Mouse (Mus musculus) liver, embryonic 14.5 days (tissue): ENCODE data around the gene Ctsd. TPM values are rescaled to one million over a fixed set of nuclear protein-coding genes. Genes with fewer than 3 reads are reported as not detected.

ENCODE experiments used
- ATAC-seq: fragments of 200-750 bp; cut with Nextera tagmentation; 2 replicates; pipeline ENCODE4 v1.8.0; 2017; ENCODE audit warnings: moderate number of reproducible peaks, mild to moderate bottlenecking, moderate library complexity; ENCODE audit not compliant: insufficient read depth
- DNase-seq, 3 experiments: peaks; one replicate each; pipeline ENCODE4 v3.0.0-alpha.2; 2012 to 2013; ENCODE audit warnings: low read depth in 3 of 3, low spot score in 3 of 3
- H3K27ac ChIP-seq: fragments of 300-500 bp; sonication (generic); 2 replicates; pipeline ENCODE4 v1.5.1; 2014; ENCODE audit warnings: moderate library complexity, mild to moderate bottlenecking, control low read depth, inconsistent platforms
- H3K27me3 ChIP-seq: fragments of 300-500 bp; sonication (generic); 2 replicates; pipeline ENCODE4 v1.6.1; 2014; ENCODE audit warnings: mild to moderate bottlenecking, low read length, moderate library complexity; ENCODE audit not compliant: control insufficient read depth, insufficient read depth
- H3K36me3 ChIP-seq: fragments of 300-500 bp; sonication (generic); replicated peaks from 2 replicates; pipeline ENCODE4 v1.6.1; 2014; ENCODE audit warnings: low read depth; ENCODE audit not compliant: control insufficient read depth, insufficient read depth
- H3K4me1 ChIP-seq, 2 experiments: fragments of 200-500 bp in 1 of 2; fragments of 300-500 bp in 1 of 2; sonication (generic) in 1 of 2; replicated peaks; 2 replicates each; pipeline ENCODE4 v1.6.1; 2012 to 2014; ENCODE audit warnings: antibody characterized with exemption in 1 of 2, inconsistent platforms in 1 of 2, low read length in 1 of 2; ENCODE audit not compliant: control insufficient read depth in 2 of 2, insufficient read depth in 2 of 2
- H3K4me2 ChIP-seq: fragments of 300-500 bp; sonication (generic); 2 replicates; pipeline ENCODE4 v1.6.1; 2014; ENCODE audit warnings: low read depth, mild to moderate bottlenecking, control low read depth, moderate library complexity
- H3K4me3 ChIP-seq, 2 experiments: fragments of 200-500 bp in 1 of 2; fragments of 300-500 bp in 1 of 2; sonication (generic) in 1 of 2; 2 replicates each; pipeline ENCODE4 v1.5.1; 2012 to 2014; ENCODE audit warnings: low read depth in 2 of 2, low read length in 2 of 2, mild to moderate bottlenecking in 2 of 2, control low read depth in 1 of 2, inconsistent platforms in 1 of 2, moderate library complexity in 1 of 2; ENCODE audit not compliant: insufficient read depth in 1 of 2
- H3K9ac ChIP-seq: fragments of 300-500 bp; sonication (generic); replicated peaks from 2 replicates; pipeline ENCODE4 v1.6.1; 2014; ENCODE audit warnings: mild to moderate bottlenecking, control low read depth, moderate library complexity
- H3K9me3 ChIP-seq: fragments of 300-500 bp; sonication (generic); 2 replicates; pipeline ENCODE4 v1.6.1; 2016; ENCODE audit warnings: low read length, mixed read lengths; ENCODE audit not compliant: control insufficient read depth
- CTCF ChIP-seq: IDR thresholded peaks from 2 replicates; pipeline ENCODE4 v1.5.1; 2016; ENCODE audit warnings: antibody characterized with exemption, low read depth, control low read depth
- EP300 ChIP-seq: IDR thresholded peaks from 2 replicates; pipeline ENCODE4 v1.6.1; 2016; ENCODE audit warnings: antibody characterized with exemption, low read depth
- WGBS: fragments of 180-500 bp; shearing (Covaris S2); extraction: QIAGEN DNeasy Blood & Tissue Kit; methylation state at CpG from one replicate; pipeline ENCODE4 v1.1.7; 2014; ENCODE audit not compliant: insufficient replicate concordance; 5-methylcytosine and 5-hydroxymethylcytosine counted together
- polyA plus RNA-seq, 2 experiments: library from polyadenylated mRNA; depleted of rRNA in 1 of 2; stranded (reverse) in 1 of 2; unstranded in 1 of 2; fragments of >200 nt; fragmentation: Nextera tagmentation in 1 of 2; extraction: Ambion mirVana in 1 of 2; gene quantifications; 2 replicates each; pipeline versions ENCODE4 v1.2.1 to v1.2.3; 2012 to 2014

Gene Ctsd
- polyA plus RNA-seq, 2 experiments, result 180 to 324 TPM

DNA sequence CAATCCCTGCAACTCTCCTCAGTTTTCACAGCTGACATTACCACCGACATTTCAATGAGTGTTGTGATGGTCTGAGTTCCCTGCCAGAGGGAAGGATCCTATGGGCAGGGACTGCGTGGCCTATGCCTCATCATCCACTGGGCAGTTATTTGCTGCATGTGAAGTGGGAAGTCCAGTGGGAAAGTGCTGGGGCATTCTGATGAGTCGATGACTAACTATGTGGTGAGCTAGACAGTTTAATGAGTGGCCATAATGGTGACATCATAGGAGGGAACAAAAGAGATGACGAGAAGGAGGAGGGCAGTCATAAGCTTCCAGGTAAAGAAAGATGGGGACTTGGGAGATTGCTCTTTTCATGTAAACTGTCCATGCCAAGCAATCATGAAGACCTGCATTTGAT lies 24.7 kb downstream of the Ctsd start:
- no peak overlapping the region for H3K4me2 ChIP-seq
- 68% methylated on average over 4 of the region's 4 CpGs for WGBS
- no peaks in the 10 kb centered on the region for H3K36me3 ChIP-seq
- H3K27ac ChIP-seq, result no peak overlapping the region
- TF ChIP-seq EP300, result no peak
- TF ChIP-seq CTCF, result no peak
- no peak for ATAC-seq
- DNase-seq, result no peak
- H3K9me3 ChIP-seq, result no peaks in the 10 kb centered on the region
- H3K4me3 ChIP-seq, result no peak overlapping the region
- no peaks in the 10 kb centered on the region for H3K27me3 ChIP-seq
- no peak overlapping the region for H3K9ac ChIP-seq
- H3K4me1 ChIP-seq, result 0 out of 4 replicates have a peak, but pooled peaks cover 0 to 6% of the 10 kb centered on the region in 2 experiments

DNA sequence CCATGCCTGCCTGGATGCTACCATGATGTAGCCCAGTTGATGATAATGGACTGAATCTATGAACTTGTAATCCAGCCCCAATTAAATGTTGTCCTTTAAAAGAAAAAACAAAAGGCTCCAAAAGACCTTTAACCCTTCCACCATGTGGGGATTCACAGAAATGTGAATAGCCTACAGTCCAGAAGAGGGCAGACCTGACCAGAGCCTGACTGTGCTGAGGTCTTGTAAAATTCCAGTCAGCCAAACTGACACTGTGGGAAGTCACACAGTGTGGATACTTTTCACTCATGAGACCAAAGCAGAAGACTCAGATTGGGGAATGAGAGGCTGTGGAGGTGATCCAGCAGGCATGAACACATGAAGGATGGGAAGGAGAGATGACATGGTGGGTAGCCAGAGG lies 27.1 kb downstream of the Ctsd start:
- H3K27ac ChIP-seq, result no peak overlapping the region
- no peaks in the 10 kb centered on the region for H3K27me3 ChIP-seq
- H3K4me2 ChIP-seq, result no peak overlapping the region
- H3K36me3 ChIP-seq, result no peaks in the 10 kb centered on the region
- ATAC-seq, result no peak
- no peak for DNase-seq
- H3K9ac ChIP-seq, result no peak overlapping the region
- H3K4me1 ChIP-seq, result peaks cover 3 to 8% of the 10 kb centered on the region in 2 experiments; a peak in 3 of 4 replicates
- TF ChIP-seq CTCF (peak; percentile 56), EP300 (no peak)
- H3K4me3 ChIP-seq, result no peak overlapping the region
- H3K9me3 ChIP-seq, result no peaks in the 10 kb centered on the region

DNA sequence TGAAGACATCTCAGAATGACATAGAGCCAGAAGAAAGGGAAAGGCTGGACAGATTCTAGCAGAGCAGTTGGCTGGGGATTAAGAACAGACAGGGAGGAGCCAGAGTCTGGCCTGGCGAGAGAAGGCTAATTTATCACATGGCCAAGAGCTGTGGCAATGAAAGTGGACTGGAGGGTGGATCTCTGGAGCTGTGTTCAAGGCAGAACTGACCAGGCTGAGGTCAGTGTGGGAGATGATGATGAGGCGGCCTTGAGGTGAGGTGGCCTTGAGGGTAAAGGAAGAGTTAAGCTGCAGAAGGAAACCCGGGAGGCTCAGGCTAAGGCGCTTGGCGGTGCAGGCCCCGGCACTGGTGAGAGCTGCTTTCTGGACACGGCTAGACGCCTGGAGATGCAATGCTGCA lies 28.7 kb downstream of the Ctsd start:
- Histone ChIP-seq H3K9me3 (no peaks in the 10 kb centered on the region), H3K36me3 (no peaks in the 10 kb centered on the region), H3K4me1 (peaks cover 19 to 21% of the 10 kb centered on the region in 2 experiments), H3K4me3 (no peak overlapping the region), H3K4me2 (no peak overlapping the region), H3K9ac (no peak overlapping the region), H3K27ac (no peak overlapping the region), H3K27me3 (no peaks in the 10 kb centered on the region)
- no peak for TF ChIP-seq EP300
- TF ChIP-seq CTCF, result no peak
- 61% methylated on average over 8 of the region's 8 CpGs for WGBS
- ATAC-seq (no peak), DNase-seq (no peak)

DNA sequence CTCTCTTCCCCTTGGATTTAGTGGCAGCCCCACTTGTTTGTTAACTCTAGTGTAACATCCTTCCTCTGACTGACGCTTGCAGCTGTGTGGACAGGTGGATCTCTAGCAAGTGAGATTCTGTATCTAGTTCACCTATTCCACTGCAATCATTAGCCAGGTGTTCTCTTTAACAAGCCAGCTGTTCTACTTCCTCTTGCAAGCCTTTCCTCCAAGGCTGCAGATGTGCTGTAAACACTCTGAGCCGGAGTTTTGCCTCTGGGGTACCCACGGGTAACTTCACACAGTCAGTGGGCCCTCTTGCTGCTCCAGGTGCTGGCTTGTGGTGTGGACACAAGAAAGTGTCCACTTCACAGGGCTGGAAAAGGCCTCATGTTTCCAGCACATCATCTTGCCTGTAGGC lies 30.3 kb downstream of the Ctsd start:
- peaks cover 34% of the 10 kb centered on the region in 2 experiments for H3K4me1 ChIP-seq
- WGBS, result 64% methylated on average over 3 of the region's 3 CpGs

DNA sequence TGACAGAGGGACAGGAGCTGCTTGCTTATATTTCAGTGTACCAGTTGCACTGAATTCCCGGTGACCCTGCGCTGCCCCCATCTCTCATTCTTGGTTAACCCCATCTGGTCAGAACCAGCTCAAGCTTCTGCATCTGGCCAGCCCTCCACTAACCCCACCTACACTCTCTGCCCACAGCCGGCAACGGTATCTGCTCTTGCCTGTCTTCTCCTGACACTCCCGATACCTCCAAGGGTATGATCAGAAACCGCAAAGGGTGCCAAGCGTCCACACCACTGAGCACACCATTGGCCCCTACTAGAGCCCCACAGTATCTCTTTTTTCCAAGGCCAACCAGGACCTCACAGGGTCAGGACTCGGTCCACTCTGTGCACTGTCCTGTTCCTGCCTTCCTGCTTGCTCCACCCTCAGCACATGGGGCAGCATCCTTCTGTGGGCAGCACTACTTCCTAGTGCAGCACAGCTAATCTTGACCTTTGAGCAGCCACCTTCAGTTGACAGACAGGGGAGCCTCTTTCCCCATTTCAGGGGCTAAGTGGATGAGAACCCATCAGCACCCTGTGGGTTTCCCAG lies 33.1 kb downstream of the Ctsd start:
- Histone ChIP-seq H3K4me3 (no peak overlapping the region), H3K27me3 (no peaks in the 10 kb centered on the region), H3K4me2 (peak overlapping the region; percentile 43), H3K9ac (peak overlapping the region; percentile 44), H3K27ac (peak overlapping the region; percentile 38), H3K36me3 (no peaks in the 10 kb centered on the region), H3K9me3 (no peaks in the 10 kb centered on the region), H3K4me1 (peaks cover 44 to 47% of the 10 kb centered on the region in 2 experiments)
- DNase-seq, result peak; percentile 56 to 58 (median 56)
- ATAC-seq, result peak; percentile 87
- TF ChIP-seq EP300 (peak; percentile 82), CTCF (no peak)
- WGBS, result 11% methylated on average over 8 of the region's 8 CpGs

More for the DNA sequence above, 30.3 kb downstream of the Ctsd start:
- Histone ChIP-seq H3K9ac (no peak overlapping the region), H3K9me3 (no peaks in the 10 kb centered on the region), H3K4me3 (no peak overlapping the region), H3K27ac (no peak overlapping the region), H3K4me2 (no peak overlapping the region), H3K27me3 (no peaks in the 10 kb centered on the region), H3K36me3 (no peaks in the 10 kb centered on the region)
- DNase-seq (no peak), ATAC-seq (no peak)
- no peak for TF ChIP-seq EP300
- TF ChIP-seq CTCF, result no peak
